Mouse (Mus musculus): ENCODE results near the gene Olfr161.
"Not testable (repeated sequence)": the region's sequence is repeated elsewhere in the genome, so short reads cannot be mapped to it uniquely, and the experiment has no call there.

Olfr161 gene

GRCm38 (mm10) chr16:3590691-3591090, at the start of gene Olfr161:
Olfr161 (plus strand) TSS chr16:3591042.
- in situ Hi-C loops (cut with MseI, MboI), result no loop called here

DNA sequence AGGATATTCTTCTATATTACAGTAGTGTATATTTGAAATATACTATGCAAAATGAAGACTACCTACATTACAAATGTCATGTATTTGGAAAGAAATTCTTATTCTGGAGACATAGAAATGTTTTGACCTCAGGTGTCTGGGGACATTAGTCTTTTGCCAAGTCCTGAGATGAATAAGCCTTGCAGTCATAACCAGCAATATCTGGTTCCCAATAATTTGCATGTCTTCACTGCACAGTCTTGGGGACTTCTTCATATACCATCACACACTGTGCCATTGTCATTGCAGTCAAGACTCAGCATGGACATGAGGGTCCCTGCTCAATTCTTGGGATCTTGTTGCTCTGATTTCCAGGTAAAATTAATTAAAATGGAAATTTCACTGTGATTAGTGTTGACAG, 27.3 kb upstream of the Olfr161 start:
- in situ Hi-C loops (cut with MseI, MboI), result no loop called here

GRCm38 (mm10) chr16:3577658-3578057, 13.2 kb upstream of the Olfr161 start:
- in situ Hi-C loops (cut with MseI, MboI), result not testable (repeated sequence)

DNA sequence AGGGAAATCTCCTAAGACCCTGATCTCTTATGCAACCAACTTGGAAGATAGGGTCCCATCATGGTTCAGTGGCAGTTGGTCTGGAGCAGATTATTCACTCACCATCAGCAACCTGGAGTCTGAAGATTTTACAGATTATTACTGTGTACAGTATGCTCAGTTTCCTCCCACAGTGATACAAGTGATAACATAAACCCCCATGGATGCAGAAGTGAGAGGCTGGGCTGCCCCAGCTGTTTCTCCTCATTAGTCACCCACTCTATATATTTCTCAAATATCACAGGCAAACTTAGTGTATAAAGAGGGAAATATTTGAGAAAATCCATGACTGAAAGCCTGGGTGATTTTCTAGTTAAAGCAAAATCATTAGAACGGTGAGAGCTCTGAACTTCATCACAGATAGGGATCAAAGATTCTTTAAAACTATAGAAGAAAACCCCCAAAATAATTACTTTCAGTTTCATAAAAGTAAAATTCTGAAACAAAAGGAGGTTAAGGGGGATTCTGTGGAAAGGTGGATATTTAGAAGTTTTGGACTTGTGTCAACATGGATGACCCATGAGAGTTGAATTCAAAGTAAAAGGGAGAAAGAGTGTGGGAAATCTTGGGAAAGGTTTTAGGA, 12.5 kb upstream of the Olfr161 start:
- in situ Hi-C loops (cut with MseI, MboI), result not testable (repeated sequence)

DNA sequence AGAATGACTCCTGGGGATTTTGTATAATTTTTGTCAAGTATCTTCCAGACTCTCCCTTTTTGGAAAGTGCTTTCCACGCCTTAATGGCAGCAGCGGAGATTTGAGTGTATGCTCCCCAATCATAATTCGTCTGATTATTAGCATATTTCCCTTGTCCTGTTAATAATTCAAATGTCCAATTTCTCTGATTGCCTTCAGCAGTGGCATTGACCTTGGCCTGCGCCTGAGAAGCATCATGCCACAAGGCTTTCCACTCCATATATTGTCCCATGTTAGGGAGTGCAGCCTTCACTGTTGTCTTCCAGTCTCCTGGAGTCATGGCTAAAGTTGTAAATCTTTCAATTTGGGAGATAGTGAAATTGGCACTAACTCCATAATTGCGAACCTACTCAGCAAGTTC, 40.5 kb downstream of the Olfr161 start:
- in situ Hi-C loops (cut with MseI, MboI), result not testable (repeated sequence)

DNA sequence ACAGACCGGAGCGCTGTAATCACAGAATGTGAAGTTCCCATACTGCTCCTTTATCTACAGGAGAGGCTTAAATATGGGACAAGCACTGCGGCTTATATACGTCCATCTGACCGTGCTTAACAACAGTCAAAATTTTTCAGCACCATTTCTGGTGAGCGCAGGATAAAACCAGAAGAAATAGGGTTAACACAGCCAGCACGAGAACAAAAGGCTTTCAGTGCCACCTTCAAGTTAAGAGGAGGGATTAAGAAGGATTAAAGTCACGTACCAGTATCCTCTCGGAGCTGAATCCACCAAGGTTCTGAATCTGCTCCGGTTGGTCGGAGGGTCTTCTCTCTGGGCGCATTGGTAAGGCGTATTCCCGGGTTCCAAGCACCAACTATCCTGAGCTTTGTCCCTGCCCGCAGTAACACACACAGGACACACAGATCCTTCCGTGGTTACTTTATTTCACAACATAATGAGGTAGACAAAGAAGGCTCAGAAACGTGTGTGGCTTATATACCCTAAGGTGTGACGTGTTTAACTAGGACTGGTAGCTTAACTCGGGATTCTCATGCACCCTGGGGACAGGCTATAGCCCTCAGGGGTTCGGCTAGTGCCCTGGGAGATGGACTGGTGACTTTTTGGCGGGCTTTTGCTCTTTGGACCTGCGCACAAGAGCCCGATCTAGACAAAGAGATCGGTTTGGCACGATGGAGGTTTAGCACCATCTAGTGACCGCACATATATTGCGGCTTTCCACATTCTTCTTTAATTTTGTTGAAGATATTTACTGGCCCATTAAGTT, 41.9 kb downstream of the Olfr161 start:
- in situ Hi-C loops (cut with MseI, MboI), result not testable (repeated sequence)

All from mouse trophoblast stem cell (cell line).